Mouse (Mus musculus) embryo, embryonic 9.5 days (tissue): ENCODE measurements around the gene Stau1.
"Not testable (repeated sequence)": the region's sequence is repeated elsewhere in the genome, so short reads cannot be mapped to it uniquely, and the experiment has no call there.

Experiments
- DNase-seq: peaks from one replicate; pipeline ENCODE4 v3.0.0-alpha.2; 2017; ENCODE audit errors: extremely low spot score

Gene Stau1

GRCm38 (mm10) chr2:166995796-166996532, at the start of gene Stau1:
TSS of gene Stau1 (minus strand) at chr2:166996299.
- DNase-seq = peak; percentile 95

- DNase-seq = no peak
Measured at GRCm38 (mm10) chr2:167043400-167044121, 47.5 kb upstream of the Stau1 start.

DNA sequence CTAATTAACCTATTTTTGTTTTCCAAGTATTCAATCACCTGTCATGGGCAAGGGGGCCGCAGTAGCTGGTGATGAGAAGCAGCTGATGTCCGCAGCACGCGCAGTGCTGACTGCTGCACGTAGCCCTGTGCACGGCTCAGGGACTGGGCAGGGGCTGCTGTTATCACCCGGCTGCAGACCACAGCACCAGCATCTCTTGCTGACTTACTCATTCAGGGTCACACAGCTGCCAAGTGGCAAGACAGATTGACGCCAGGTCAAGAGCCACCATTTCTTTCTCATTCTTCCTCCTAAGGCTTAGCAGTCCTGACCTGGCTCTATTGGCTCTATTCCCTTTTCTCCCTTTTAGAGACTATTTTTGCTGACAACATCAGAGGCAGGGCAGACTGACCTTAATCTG, 43.3 kb upstream of the Stau1 start:
- DNase-seq = no peak

GRCm38 (mm10) chr2:167038716-167039115, 42.6 kb upstream of the Stau1 start:
- DNase-seq = no peak

DNA sequence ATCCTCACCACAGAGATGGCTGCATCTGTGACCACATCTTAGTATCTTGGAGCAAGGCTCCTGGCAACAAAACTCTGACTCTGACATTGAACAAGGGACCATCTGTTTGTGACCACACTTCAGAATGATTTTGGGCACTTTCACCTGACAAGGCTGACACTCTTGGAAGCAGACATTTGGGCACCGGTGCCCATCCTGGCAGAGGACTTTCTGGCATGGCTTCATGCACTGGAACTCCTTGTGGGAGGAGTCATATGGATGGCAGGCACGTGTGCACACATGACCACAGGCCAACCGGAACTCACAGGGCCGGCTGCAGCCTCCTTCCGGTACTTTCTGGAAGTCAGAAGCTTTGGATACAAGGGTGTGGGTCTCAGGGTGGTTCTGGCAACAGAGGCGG, 42.2 kb upstream of the Stau1 start:
- DNase-seq = no peak

DNA sequence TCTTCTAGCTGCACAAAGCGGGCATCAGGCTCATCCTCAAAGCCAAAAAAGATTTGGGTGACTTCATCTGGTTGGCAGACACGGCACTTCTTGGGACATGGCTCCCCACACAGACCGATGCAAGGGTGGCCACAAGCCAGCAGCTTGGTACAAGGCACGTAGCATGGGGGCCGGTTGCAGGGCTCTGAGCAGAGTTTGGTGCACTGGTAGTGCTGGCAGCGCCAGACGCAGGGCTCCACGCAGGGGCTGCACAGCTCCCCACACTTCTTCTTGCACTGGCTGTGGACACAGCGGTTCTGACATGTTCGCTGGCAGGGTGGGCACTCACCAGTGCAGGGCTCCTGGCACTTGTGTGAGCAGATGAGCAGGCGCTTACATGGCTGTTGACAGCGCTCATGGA, 41.6 kb upstream of the Stau1 start:
- DNase-seq = no peak

- DNase-seq = no peak
Measured at GRCm38 (mm10) chr2:167030507-167030906, 34.4 kb upstream of the Stau1 start.

DNA sequence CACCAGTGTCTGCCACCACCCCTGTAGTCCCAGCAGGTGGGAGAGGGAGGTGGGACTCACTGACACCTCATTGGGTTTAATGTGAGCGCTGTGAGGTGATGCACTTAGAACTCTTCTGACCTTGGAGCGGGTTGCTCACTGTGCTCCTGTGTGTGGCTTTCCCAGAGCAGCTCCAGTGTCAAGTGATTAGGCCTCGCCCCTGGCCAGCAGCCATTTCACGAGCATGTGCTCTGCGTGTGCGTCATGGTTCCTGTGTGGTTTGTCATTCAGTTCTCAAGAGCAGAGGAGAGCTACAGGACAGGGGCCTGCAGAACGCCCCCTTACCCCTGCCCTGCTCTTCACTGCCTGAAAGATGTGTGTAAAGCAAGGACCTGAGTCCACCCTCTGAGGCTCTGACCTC, 32.5 kb upstream of the Stau1 start:
- no peak for DNase-seq

DNA sequence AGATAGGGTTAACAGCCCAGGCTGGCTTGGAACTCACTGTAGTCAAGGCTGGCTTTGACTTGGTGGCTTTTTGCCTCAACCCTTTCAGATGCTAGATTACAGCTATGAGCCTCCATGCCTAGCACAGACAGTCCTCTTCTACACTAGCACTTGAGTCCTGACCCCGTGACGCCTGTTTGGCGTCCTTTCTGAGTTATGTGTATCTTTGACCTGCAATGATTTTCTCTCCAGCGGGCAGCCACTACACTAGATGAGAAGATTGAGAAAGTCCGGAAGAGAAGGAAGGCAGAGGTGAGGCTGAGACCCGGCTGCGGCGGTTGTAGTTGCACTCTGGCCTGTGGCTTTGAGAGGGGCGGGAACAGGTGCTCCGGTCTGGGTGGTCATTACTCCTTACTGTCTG, 23.3 kb upstream of the Stau1 start:
- DNase-seq = no peak

DNA sequence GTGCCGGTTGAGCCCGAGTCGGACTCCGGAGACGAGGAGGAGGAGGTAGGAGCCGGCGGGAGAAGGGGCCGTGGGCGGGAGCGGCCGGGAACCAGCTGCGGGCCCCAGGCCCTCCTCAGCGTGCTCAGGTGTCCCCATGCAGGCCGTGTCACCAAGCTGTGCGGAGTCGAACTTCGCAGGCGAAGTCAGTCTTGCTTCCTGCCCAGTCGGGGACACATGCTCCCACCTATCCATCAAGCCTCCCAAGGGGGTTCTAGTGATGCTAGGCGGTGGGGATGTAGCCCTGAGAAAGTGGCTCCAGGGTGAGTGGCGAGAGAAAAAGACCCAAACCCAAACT, 19.3 kb upstream of the Stau1 start:
- DNase-seq = no peak

- DNase-seq = peak; percentile 93
Measured at GRCm38 (mm10) chr2:167014702-167015381, 18.7 kb upstream of the Stau1 start, which contains the start of gene Ddx27. TSS of gene Ddx27 (plus strand) at chr2:167015193.

DNA sequence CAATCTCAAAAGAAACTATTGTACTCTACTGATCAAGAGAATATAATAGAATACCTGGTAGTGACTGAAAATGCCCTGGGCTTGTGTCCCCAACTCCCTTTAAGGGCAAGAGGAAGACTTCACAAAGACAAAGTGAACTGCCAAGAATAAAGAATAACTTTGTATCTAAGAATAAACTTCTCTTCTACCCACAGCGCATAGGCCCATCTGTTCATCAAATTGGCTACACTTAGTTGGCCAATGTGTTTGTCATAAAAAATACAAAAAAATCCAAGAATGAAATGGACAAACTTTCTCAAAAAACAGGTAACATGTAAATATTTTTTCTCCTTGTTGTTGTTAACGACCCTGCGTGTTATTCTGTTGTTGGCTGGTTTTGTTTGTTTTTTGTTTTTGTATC, 14.4 kb upstream of the Stau1 start:
- no peak for DNase-seq

GRCm38 (mm10) chr2:167009483-167009882, 13.4 kb upstream of the Stau1 start:
- DNase-seq = no peak

DNA sequence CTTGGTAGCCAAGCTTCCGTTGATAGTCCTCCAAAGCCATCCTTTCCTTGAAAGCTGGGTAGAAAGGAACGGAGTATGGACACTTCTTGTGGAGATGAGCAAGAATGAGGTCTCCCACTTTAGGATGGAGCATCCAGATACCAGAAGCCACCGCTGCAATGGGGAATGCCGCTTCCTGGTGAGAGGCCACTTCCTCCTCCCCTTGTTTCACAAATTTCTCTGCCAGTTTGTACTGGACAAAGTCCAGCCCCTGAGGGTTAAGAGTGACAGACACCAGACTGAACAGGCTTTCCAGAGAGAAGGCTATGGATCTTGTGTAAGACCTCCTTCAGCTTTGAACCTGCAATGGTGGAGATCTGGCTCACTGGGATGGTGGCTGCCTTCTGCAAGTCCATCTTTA, 11.5 kb upstream of the Stau1 start:
- DNase-seq = not testable (repeated sequence)

GRCm38 (mm10) chr2:167007001-167007491, 10.9 kb upstream of the Stau1 start:
- no peak for DNase-seq

- DNase-seq = no peak
Measured at GRCm38 (mm10) chr2:167006355-167006754, 10.3 kb upstream of the Stau1 start.

GRCm38 (mm10) chr2:167004099-167004854, 8.2 kb upstream of the Stau1 start:
- peak; percentile 68 for DNase-seq

DNA sequence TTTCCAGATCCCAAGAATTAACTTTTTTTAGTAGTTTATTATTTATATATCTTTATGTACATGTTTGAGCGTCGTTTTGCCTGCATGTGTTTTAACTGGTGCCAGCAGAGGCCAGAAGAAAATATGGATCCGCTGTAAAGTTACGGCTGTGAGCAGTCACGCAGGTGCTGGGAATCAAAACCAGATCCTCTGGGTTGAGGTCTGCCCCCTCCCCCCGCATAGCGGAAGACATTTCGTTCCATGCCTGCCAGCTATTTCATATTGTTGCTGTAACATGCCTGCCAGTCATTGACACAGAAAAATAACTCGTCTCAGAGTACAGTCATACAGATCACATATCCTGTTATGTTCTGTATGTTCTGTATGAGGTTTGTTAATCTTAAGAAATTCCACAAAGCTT, 5.4 kb upstream of the Stau1 start:
- no peak for DNase-seq

DNA sequence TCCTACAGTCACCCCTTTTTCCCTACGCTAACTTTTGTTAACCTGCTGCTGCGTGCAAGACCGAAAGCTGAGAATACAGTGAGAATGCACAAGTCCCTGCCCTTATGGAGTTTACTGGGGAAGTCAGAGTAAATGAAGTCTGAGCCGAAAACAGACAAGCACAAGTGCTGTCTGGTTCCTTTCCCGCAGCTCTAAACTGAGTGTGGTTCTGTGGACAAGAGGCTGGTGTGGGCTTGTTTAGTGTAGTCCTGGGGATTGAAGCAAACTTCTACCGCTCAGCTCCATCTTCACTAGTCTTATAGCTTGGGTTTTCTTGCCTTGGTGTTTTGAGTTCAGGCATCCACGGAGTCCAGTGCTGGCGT, 415 bp upstream of the Stau1 start:
- no peak for DNase-seq

DNA sequence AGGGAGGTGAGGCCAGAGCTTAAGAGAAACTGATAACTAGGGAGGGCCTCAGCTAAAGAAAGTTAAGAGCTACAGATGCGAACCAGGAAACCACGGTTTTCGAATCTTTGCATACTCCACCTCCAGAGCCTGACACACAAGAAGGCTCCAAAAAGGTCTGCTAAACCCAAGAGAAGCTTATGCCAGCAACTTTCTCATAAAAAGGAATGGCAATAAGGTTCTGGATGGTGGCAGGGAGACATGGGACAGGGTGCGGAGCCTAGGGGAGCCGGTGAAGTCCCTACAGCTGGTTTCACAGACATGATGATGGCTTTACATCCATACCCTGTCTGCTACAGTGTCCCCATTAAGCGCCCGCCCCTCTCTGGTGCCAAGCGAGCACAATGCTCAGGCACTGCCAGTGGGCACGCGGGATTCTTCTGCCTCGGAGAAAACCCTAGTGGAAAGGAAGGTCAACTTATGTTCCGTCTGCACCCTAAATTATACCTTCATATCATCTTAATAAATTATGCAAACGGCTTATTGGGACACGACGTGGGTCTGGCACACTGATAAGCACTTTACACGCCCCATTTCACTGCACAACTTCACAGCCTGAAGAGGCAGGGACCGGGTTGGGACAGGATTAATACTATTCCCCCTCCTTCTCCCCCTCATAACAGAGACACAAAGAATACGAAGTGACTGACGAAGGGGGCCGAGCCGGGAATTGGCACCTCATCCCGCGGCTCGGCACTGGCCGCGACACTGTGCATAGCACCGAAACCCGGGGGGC, 891 bp downstream of the Stau1 start:
- DNase-seq = peak; percentile 28

- no peak for DNase-seq
Measured at GRCm38 (mm10) chr2:166991945-166992344, 4.2 kb downstream of the Stau1 start.
